In the genomic region with DNA sequence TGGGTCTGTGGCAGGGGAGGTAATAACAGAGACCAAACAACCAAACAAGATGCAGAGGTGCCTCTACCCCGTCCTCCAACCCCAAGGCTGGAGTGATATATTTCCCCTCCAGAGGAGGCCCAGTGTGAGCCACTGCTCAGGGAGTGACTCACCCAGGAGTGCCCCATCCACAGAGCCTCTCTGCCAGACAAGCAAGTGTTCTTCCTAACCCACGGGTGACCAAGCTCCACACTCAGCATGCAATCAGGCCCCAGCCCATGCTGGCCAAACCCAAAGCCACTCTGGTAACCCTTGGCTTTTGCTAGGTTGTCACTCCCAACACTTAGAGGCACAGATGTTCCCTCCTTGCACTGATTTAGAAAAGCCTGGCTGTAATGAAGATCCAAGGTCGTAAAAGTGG, we compare ENCODE assay signal across 15 mouse cellular contexts.
"Had no signal": no experiment of that assay in that cellular context is flagged by ENCODE, and none has a peak within 500 bp of the region (broad histone marks: within the 10 kb centered on the region; RNA-seq: fewer than 3 reads in every experiment).

No protein-coding gene starts in this region.

- H3K27ac ChIP-seq: kidney, postnatal 0 days; layer of hippocampus, adult 2 months; limb, embryonic 15.5 days; liver, embryonic 12.5 days; macrophage; midbrain, embryonic 12.5 days; stomach, embryonic 15.5 days had no signal

- H3K4me2 ChIP-seq: limb, embryonic 15.5 days; liver, embryonic 12.5 days; lung, embryonic 14.5 days; midbrain, embryonic 12.5 days; stomach, embryonic 15.5 days had no signal

- DNase-seq: kidney, adult 11 months; kidney, adult 9 months; kidney, postnatal 4 days; lung, embryonic 14.5 days; lung, postnatal 10 days; thymus, adult 2 months; thymus, postnatal 36 days had no signal

- H3K36me3 ChIP-seq: limb, embryonic 15.5 days; midbrain, embryonic 12.5 days; stomach, embryonic 15.5 days had no signal

- H3K27me3 ChIP-seq: limb, embryonic 15.5 days; liver, embryonic 12.5 days; stomach, embryonic 15.5 days had no signal

- ATAC-seq: liver, embryonic 12.5 days; midbrain, embryonic 16.5 days had no signal

- H3K4me3 ChIP-seq: layer of hippocampus, adult 2 months; limb, embryonic 15.5 days; liver, embryonic 12.5 days; midbrain, embryonic 12.5 days; stomach, embryonic 15.5 days had no signal
